Mouse (Mus musculus) MEL (cell line): ENCODE measurements around the gene Ckap2l. TPM values are rescaled to one million over a fixed set of nuclear protein-coding genes. Genes with fewer than 3 reads are reported as not detected.

ENCODE experiments used
- DNase-seq: peaks from one replicate; pipeline ENCODE4 v3.0.0; 2011; ENCODE audit warnings: low read depth, low spot score
- H3K27ac ChIP-seq: 2 replicates; pipeline ENCODE4 v1.5.1; 2012; ENCODE audit warnings: low read depth, mild to moderate bottlenecking, control low read depth, low read length, moderate library complexity; ENCODE audit not compliant: control insufficient read depth
- H3K27me3 ChIP-seq, 2 experiments: fragments of 150-350 bp in 1 of 2; sonication (generic) in 1 of 2; 2 replicates each; pipeline ENCODE4 v1.6.1; 2012; ENCODE audit warnings: low read length in 2 of 2, mild to moderate bottlenecking in 2 of 2, improper control_type of control experiment in 1 of 2, moderate library complexity in 1 of 2; ENCODE audit not compliant: insufficient read depth in 2 of 2, control insufficient read depth in 1 of 2
- H3K36me3 ChIP-seq, 2 experiments: 2 replicates each; pipeline ENCODE4 v1.6.1; 2012 to 2014; ENCODE audit warnings: low read length in 2 of 2, improper control_type of control experiment in 1 of 2, inconsistent platforms in 1 of 2, mild to moderate bottlenecking in 1 of 2; ENCODE audit not compliant: insufficient read depth in 2 of 2, control insufficient read depth in 1 of 2
- H3K4me1 ChIP-seq, 2 experiments: fragments of 150-350 bp in 1 of 2; sonication (generic) in 1 of 2; 2 replicates each; pipeline ENCODE4 v1.6.1; 2012; ENCODE audit warnings: low read length in 2 of 2, improper control_type of control experiment in 1 of 2, mild to moderate bottlenecking in 1 of 2; ENCODE audit not compliant: insufficient read depth in 2 of 2, control insufficient read depth in 1 of 2
- H3K4me3 ChIP-seq, 2 experiments: fragments of 150-350 bp in 1 of 2; sonication (generic) in 1 of 2; 2 replicates each; pipeline ENCODE4 v1.5.1; 2012; ENCODE audit warnings: low read depth in 2 of 2, low read length in 2 of 2, mild to moderate bottlenecking in 2 of 2, moderate library complexity in 2 of 2, control low read depth in 1 of 2, improper control_type of control experiment in 1 of 2; ENCODE audit not compliant: control insufficient read depth in 1 of 2, insufficient read depth in 1 of 2
- H3K79me2 ChIP-seq: 2 replicates; pipeline ENCODE4 v1.6.1; 2012; ENCODE audit warnings: mild to moderate bottlenecking, low read length, moderate library complexity; ENCODE audit not compliant: control insufficient read depth, poor library complexity, insufficient read depth
- H3K9ac ChIP-seq: 2 replicates; pipeline ENCODE4 v1.6.1; 2012; ENCODE audit warnings: low read depth, mild to moderate bottlenecking, control low read depth, low read length, moderate library complexity; ENCODE audit not compliant: control insufficient read depth, poor library complexity, severe bottlenecking
- H3K9me3 ChIP-seq: fragments of 150-350 bp; sonication (generic); replicated peaks from 2 replicates; pipeline ENCODE4 v1.6.1; 2012; ENCODE audit warnings: mild to moderate bottlenecking, low read length, improper control_type of control experiment, moderate library complexity; ENCODE audit not compliant: insufficient read depth
- BHLHE40 ChIP-seq: IDR thresholded peaks from 2 replicates; pipeline ENCODE4 v1.6.1; 2012; ENCODE audit warnings: low read depth, mild to moderate bottlenecking, inconsistent platforms, low read length, improper control_type of control experiment, borderline replicate concordance
- CHD1 ChIP-seq: IDR thresholded peaks from 2 replicates; pipeline ENCODE4 v1.6.1; 2012; ENCODE audit warnings: low read depth, mild to moderate bottlenecking, inconsistent platforms, low read length, improper control_type of control experiment
- CHD2 ChIP-seq: IDR thresholded peaks from 2 replicates; pipeline ENCODE4 v1.6.1; 2011; ENCODE audit warnings: low read length, improper control_type of control experiment
- E2F4 ChIP-seq: IDR thresholded peaks from 2 replicates; pipeline ENCODE4 v1.6.1; 2011; ENCODE audit warnings: low read depth, low read length, improper control_type of control experiment, borderline replicate concordance
- EP300 ChIP-seq, 2 experiments: IDR thresholded peaks; 2 replicates each; pipeline ENCODE4 v1.6.1; 2011; ENCODE audit warnings: improper control_type of control experiment in 2 of 2, low read length in 2 of 2, low read depth in 1 of 2, mild to moderate bottlenecking in 1 of 2
- ETS1 ChIP-seq: IDR thresholded peaks from 2 replicates; pipeline ENCODE4 v1.6.1; 2012; ENCODE audit warnings: low read depth, mild to moderate bottlenecking, inconsistent platforms, low read length, improper control_type of control experiment, moderate library complexity
- GABPA ChIP-seq: IDR thresholded peaks from 2 replicates; pipeline ENCODE4 v1.6.1; 2012; ENCODE audit warnings: low read depth, mild to moderate bottlenecking, inconsistent platforms, low read length, improper control_type of control experiment, moderate library complexity
- GATA1 ChIP-seq: IDR thresholded peaks from 2 replicates; pipeline ENCODE4 v1.6.1; 2011; ENCODE audit warnings: low read depth, low read length, improper control_type of control experiment
- HCFC1 ChIP-seq: IDR thresholded peaks from 2 replicates; pipeline ENCODE4 v1.6.1; 2012; ENCODE audit warnings: low read depth, mild to moderate bottlenecking, inconsistent platforms, low read length, improper control_type of control experiment, moderate library complexity
- JUND ChIP-seq: IDR thresholded peaks from 2 replicates; pipeline ENCODE4 v1.6.1; 2011; ENCODE audit warnings: low read depth, mild to moderate bottlenecking, improper control_type of control experiment, low read length
- KAT2A ChIP-seq: conservative IDR thresholded peaks from 2 replicates; pipeline ENCODE4 v1.6.1; 2012; ENCODE audit warnings: low read depth, low read length, improper control_type of control experiment, inconsistent platforms
- MAFK ChIP-seq: IDR thresholded peaks from 2 replicates; pipeline ENCODE4 v1.6.1; 2011; ENCODE audit warnings: low read depth, mild to moderate bottlenecking, low read length, improper control_type of control experiment, borderline replicate concordance
- MAZ ChIP-seq: IDR thresholded peaks from 2 replicates; pipeline ENCODE4 v1.6.1; 2012; ENCODE audit warnings: low read depth, mild to moderate bottlenecking, inconsistent platforms, low read length, improper control_type of control experiment
- MEF2A ChIP-seq: IDR thresholded peaks from 2 replicates; pipeline ENCODE4 v1.6.1; 2014; ENCODE audit warnings: low read depth, mild to moderate bottlenecking, inconsistent platforms, low read length, improper control_type of control experiment; ENCODE audit not compliant: poor library complexity, insufficient replicate concordance, severe bottlenecking; ENCODE audit errors: extremely low read depth
- MXI1 ChIP-seq: IDR thresholded peaks from 2 replicates; pipeline ENCODE4 v1.6.1; 2011; ENCODE audit warnings: mild to moderate bottlenecking, low read depth, low read length, improper control_type of control experiment
- MYB ChIP-seq: IDR thresholded peaks from 2 replicates; pipeline ENCODE4 v1.6.1; 2011; ENCODE audit warnings: mild to moderate bottlenecking, low read depth, low read length, improper control_type of control experiment
- MYC ChIP-seq: IDR thresholded peaks from 2 replicates; pipeline ENCODE4 v1.6.1; 2011; ENCODE audit warnings: low read depth, mild to moderate bottlenecking, low read length, improper control_type of control experiment, moderate library complexity
- NELFE ChIP-seq: IDR thresholded peaks from 2 replicates; pipeline ENCODE4 v1.6.1; 2011; ENCODE audit warnings: low read depth, low read length, improper control_type of control experiment
- POLR2AphosphoS2 ChIP-seq: IDR thresholded peaks from 2 replicates; pipeline ENCODE4 v1.6.1; 2011; ENCODE audit warnings: low read length, improper control_type of control experiment
- SIN3A ChIP-seq: IDR thresholded peaks from 2 replicates; pipeline ENCODE4 v1.6.1; 2012; ENCODE audit warnings: low read length, improper control_type of control experiment, inconsistent platforms
- SMC3 ChIP-seq: IDR thresholded peaks from 2 replicates; pipeline ENCODE4 v1.6.1; 2011; ENCODE audit warnings: low read depth, low read length, improper control_type of control experiment
- TAL1 ChIP-seq: IDR thresholded peaks from 2 replicates; pipeline ENCODE4 v1.6.1; 2012; ENCODE audit warnings: mild to moderate bottlenecking, inconsistent platforms, low read length, moderate library complexity, mixed read lengths
- TBP ChIP-seq: IDR thresholded peaks from 2 replicates; pipeline ENCODE4 v1.8.0; 2011; ENCODE audit warnings: low read depth, low read length, improper control_type of control experiment
- UBTF ChIP-seq: IDR thresholded peaks from 2 replicates; pipeline ENCODE4 v1.6.1; 2012; ENCODE audit warnings: low read depth, mild to moderate bottlenecking, inconsistent platforms, low read length, improper control_type of control experiment, moderate library complexity, borderline replicate concordance; ENCODE audit not compliant: insufficient read depth
- USF1 ChIP-seq: IDR thresholded peaks from 2 replicates; pipeline ENCODE4 v1.6.1; 2014; ENCODE audit warnings: low read depth, mild to moderate bottlenecking, inconsistent platforms, low read length, improper control_type of control experiment, moderate library complexity
- USF2 ChIP-seq, 2 experiments: IDR thresholded peaks; 2 replicates each; pipeline ENCODE4 v1.6.1; 2011 to 2012; ENCODE audit warnings: improper control_type of control experiment in 2 of 2, low read length in 2 of 2, borderline replicate concordance in 1 of 2, inconsistent platforms in 1 of 2, low read depth in 1 of 2, mild to moderate bottlenecking in 1 of 2; ENCODE audit not compliant: insufficient read depth in 1 of 2
- ZC3H11A ChIP-seq: IDR thresholded peaks from 2 replicates; pipeline ENCODE4 v1.6.1; 2012; ENCODE audit warnings: low read depth, mild to moderate bottlenecking, inconsistent platforms, low read length, improper control_type of control experiment
- ZKSCAN1 ChIP-seq: IDR thresholded peaks from 2 replicates; pipeline ENCODE4 v1.6.1; 2012; ENCODE audit warnings: low read depth, mild to moderate bottlenecking, inconsistent platforms, low read length, improper control_type of control experiment, moderate library complexity
- ZNF384 ChIP-seq: IDR thresholded peaks from 2 replicates; pipeline ENCODE4 v1.6.1; 2012; ENCODE audit warnings: low read depth, mild to moderate bottlenecking, inconsistent platforms, low read length, improper control_type of control experiment
- polyA plus RNA-seq, 2 experiments: library from polyadenylated mRNA; stranded (reverse) in 1 of 2; unstranded in 1 of 2; fragments of >175 nt in 1 of 2; fragments of >200 nt in 1 of 2; gene quantifications; 2 replicates each; pipeline versions ENCODE4 v1.2.1 to v1.2.4; 2012; ENCODE audit warnings: low replicate concordance in 2 of 2, low read depth in 1 of 2; ENCODE audit not compliant: insufficient read length in 2 of 2, insufficient read depth in 1 of 2, missing spikeins in 1 of 2
- total RNA-seq: library from RNA; depleted of rRNA; stranded (reverse); fragments of 300-350 nt; gene quantifications from 2 replicates; pipeline ENCODE4 v1.2.3, GENCODE M21; 2012

The Ckap2l gene
- total and polyA plus RNA-seq, 3 experiments: 10.6 to 25.7 TPM; not detected in 1

DNA sequence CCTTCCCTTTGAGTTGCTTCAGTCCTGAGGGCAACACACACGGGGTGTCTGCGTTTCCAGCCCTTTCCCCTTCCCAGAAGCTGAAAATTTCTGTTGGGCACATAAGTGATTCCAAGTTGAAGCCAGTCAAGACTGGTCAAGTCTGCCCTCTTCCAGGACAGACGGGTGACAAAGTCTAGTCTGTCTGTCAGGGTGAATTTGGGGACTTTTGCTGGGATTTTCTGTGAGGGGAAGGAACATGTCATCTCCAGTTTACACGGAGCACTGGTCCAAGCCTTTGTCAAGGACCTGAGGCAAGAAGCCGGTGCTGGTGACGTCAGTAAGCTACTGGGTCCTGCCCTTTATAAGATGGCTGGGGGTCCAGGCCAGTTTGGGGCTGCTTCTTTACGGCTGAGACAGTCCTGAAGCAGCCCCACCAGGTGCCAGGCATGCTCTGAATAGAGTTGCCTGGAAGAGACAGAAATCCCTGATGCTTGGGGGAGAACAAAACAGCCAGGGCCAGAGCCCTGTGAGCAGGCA is 69.9 kb downstream of the Ckap2l start:
- Histone ChIP-seq H3K27ac (peak overlapping the region; percentile 92), H3K4me3 (peak overlapping the region; percentile 8 to 53)
- peak; percentile 59 for DNase-seq

DNA sequence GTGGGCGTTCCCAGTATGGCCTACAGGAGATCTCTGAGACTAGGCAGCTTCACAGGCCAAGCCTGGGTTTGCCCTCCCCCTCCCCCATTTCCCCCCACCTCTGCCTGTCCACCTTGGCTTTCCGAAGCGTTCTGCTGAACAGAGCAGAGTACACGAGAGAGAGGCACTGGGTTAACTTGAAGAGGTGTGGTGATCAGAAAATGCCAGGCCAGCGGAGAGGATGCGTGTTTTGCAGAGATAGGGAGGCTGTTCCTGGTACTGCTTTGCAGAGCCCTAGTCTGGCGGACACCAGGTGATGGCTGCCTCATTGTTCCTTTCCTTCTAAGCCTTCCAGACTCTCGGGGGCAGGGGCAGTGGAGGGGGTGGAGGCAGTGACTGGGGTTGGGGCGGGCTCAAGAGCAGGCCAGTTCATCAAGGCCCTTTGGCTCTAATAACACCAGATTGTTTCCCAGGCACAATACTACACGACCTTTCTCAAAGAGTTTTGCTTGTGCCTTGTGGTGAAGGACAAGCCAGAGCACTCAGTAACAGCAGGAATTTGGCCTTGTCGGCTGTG is 70.6 kb downstream of the Ckap2l start:
- Histone ChIP-seq H3K9me3 (no peaks in the 10 kb centered on the region), H3K4me1 (peaks cover 19 to 33% of the 10 kb centered on the region in 2 experiments), H3K79me2 (peaks cover 3% of the 10 kb centered on the region; the same call in 1 of the 2 replicates), H3K36me3 (peaks cover 0 to 22% of the 10 kb centered on the region in 2 experiments; a peak in 2 of 4 replicates), H3K27ac (peak overlapping the region; percentile 92), H3K27me3 (no peaks in the 10 kb centered on the region), H3K9ac (peak overlapping the region; percentile 66), H3K4me3 (peak overlapping the region; percentile 53 to 54)
- DNase-seq: peak; percentile 89
- TF ChIP-seq CHD2 (no peak), NELFE (no peak), BHLHE40 (peak; percentile 50; the same call in 1 of the 2 replicates), EP300 (IDR thresholded peaks at IDR 0.05; ENCODE audit: low read depth in 1 of 2, low read length in 2 of 2) (peak; percentile 84 to 90), MYC (peak; percentile 46; the same call in 1 of the 2 replicates), MEF2A (no peak), JUND (no peak), KAT2A (peak; percentile 31; the same call in 1 of the 2 replicates), MAZ (0 out of 2 replicates have a peak, but pooled peaks have one; percentile 79), SMC3 (no peak), UBTF (no peak), GABPA (no peak), GATA1 (peak; percentile 86), MXI1 (peak; percentile 61), USF1 (0 out of 2 replicates have a peak, but pooled peaks have one; percentile 13), ETS1 (peak; percentile 79), ZC3H11A (no peak), ZNF384 (no peak), TAL1 (peak; percentile 94), E2F4 (no peak), ZKSCAN1 (no peak), USF2 (IDR thresholded peaks at IDR 0.05; ENCODE audit: borderline replicate concordance in 1 of 2, insufficient read depth in 1 of 2, low read depth in 1 of 2, low read length in 2 of 2) (no peak), TBP (no peak), SIN3A (no peak)

More for the DNA sequence above, 69.9 kb downstream of the Ckap2l start:
- Histone ChIP-seq H3K4me1 (peaks cover 19 to 33% of the 10 kb centered on the region in 2 experiments), H3K79me2 (peaks cover 3% of the 10 kb centered on the region; the same call in 1 of the 2 replicates), H3K9ac (peak overlapping the region; percentile 58), H3K9me3 (no peaks in the 10 kb centered on the region), H3K27me3 (no peaks in the 10 kb centered on the region), H3K36me3 (peaks cover 0 to 22% of the 10 kb centered on the region in 2 experiments; a peak in 2 of 4 replicates)
- no peak for TF ChIP-seq USF1
- no peak for TF ChIP-seq MYC
- no peak for TF ChIP-seq E2F4
- TF ChIP-seq BHLHE40: no peak
- no peak for TF ChIP-seq MXI1
- TF ChIP-seq GATA1: no peak
- no peak for TF ChIP-seq MAZ
- no peak for TF ChIP-seq MAFK
- no peak for TF ChIP-seq HCFC1
- no peak for TF ChIP-seq USF2 (IDR thresholded peaks at IDR 0.05; ENCODE audit: borderline replicate concordance in 1 of 2, insufficient read depth in 1 of 2, low read depth in 1 of 2, low read length in 2 of 2)
- no peak for TF ChIP-seq ZNF384
- TF ChIP-seq GABPA: no peak
- TF ChIP-seq MEF2A: no peak
- no peak for TF ChIP-seq MYB
- no peak for TF ChIP-seq CHD1
- TF ChIP-seq POLR2AphosphoS2: no peak
